Mouse (Mus musculus) urinary bladder, postnatal 25 days (tissue): ENCODE measurements around the gene Sidt1.

Experiments
- DNase-seq: peaks from one replicate; pipeline ENCODE4 v3.0.0; 2022; ENCODE audit warnings: low spot score

Sidt1 gene

GRCm38 (mm10) chr16:44249985-44250384 is 83.0 kb downstream of the Sidt1 start:
- DNase-seq, result no peak

GRCm38 (mm10) chr16:44243323-44243722 is 89.7 kb downstream of the Sidt1 start:
- no peak for DNase-seq

- DNase-seq, result peak; percentile 60
Observed at GRCm38 (mm10) chr16:44242633-44243032, 90.4 kb downstream of the Sidt1 start.

- DNase-seq, result no peak
Observed at GRCm38 (mm10) chr16:44240406-44240805, 92.6 kb downstream of the Sidt1 start.

GRCm38 (mm10) chr16:44238835-44239263 is 94.1 kb downstream of the Sidt1 start:
- DNase-seq, result no peak

GRCm38 (mm10) chr16:44237836-44238235 is 95.2 kb downstream of the Sidt1 start:
- DNase-seq, result no peak

GRCm38 (mm10) chr16:44233019-44233418 is 100.0 kb downstream of the Sidt1 start:
- no peak for DNase-seq

- DNase-seq, result no peak
Observed at GRCm38 (mm10) chr16:44226706-44227291, 106.2 kb downstream of the Sidt1 start.

GRCm38 (mm10) chr16:44221463-44221862 is 111.5 kb downstream of the Sidt1 start:
- DNase-seq, result no peak

GRCm38 (mm10) chr16:44216417-44216816 is 116.6 kb downstream of the Sidt1 start:
- DNase-seq, result no peak

GRCm38 (mm10) chr16:44215513-44215912 is 117.5 kb downstream of the Sidt1 start:
- DNase-seq, result no peak

GRCm38 (mm10) chr16:44212703-44213102 is 120.3 kb downstream of the Sidt1 start:
- no peak for DNase-seq

- DNase-seq, result no peak
Observed at GRCm38 (mm10) chr16:44211054-44211414, 122.0 kb downstream of the Sidt1 start.

- no peak for DNase-seq
Observed at GRCm38 (mm10) chr16:44210156-44211053, 122.6 kb downstream of the Sidt1 start.

- no peak for DNase-seq
Observed at GRCm38 (mm10) chr16:44205973-44206372, 127.0 kb downstream of the Sidt1 start.

- no peak for DNase-seq
Observed at GRCm38 (mm10) chr16:44204331-44204730, 128.7 kb downstream of the Sidt1 start.

- no peak for DNase-seq
Observed at GRCm38 (mm10) chr16:44200146-44200545, 132.8 kb downstream of the Sidt1 start.

- DNase-seq, result no peak
Observed at GRCm38 (mm10) chr16:44199066-44199703, 133.8 kb downstream of the Sidt1 start.

- DNase-seq, result no peak
Observed at GRCm38 (mm10) chr16:44190968-44191367, 142.0 kb downstream of the Sidt1 start.
